Mouse (Mus musculus): Measurements from ENCODE around the gene Zmynd8. TPM values are rescaled to one million over a fixed set of nuclear protein-coding genes. Genes with fewer than 3 reads are reported as not detected.
"Not testable (repeated sequence)": the region's sequence is repeated elsewhere in the genome, so short reads cannot be mapped to it uniquely, and the experiment has no call there.

Gene Zmynd8
- total RNA-seq, 2 experiments from 2014 or later: 173 to 186 TPM

DNA sequence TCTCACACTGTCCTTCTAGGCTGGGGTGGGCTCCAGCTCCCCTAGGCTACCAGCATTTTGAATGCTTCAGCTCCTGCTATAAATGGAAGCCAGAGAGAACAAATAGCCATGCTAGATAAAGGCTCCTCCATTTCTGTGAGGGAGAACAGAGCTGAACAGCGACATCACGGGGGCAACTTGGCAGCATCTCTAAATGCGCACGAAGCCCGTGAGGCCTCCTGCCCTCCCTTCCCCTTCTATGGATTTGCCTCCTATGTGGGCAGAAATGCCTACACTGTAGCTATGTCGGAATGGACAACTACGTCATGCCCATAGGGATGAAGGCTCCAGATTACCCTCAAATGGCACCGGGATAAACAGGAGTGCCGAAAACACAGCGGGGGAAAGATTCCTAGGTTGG lies 81.4 kb downstream of the Zmynd8 start:
- DNase-seq (ENCODE audit: low spot score in 2 of 2): no peak
- TF ChIP-seq CTCF (conservative IDR thresholded peaks at IDR 0.05): 0 out of 2 replicates have a peak, but pooled peaks have one; percentile 6
- Histone ChIP-seq H3K27ac (peak overlapping the region; percentile 90), H3K4me3 (no peak overlapping the region)

DNA sequence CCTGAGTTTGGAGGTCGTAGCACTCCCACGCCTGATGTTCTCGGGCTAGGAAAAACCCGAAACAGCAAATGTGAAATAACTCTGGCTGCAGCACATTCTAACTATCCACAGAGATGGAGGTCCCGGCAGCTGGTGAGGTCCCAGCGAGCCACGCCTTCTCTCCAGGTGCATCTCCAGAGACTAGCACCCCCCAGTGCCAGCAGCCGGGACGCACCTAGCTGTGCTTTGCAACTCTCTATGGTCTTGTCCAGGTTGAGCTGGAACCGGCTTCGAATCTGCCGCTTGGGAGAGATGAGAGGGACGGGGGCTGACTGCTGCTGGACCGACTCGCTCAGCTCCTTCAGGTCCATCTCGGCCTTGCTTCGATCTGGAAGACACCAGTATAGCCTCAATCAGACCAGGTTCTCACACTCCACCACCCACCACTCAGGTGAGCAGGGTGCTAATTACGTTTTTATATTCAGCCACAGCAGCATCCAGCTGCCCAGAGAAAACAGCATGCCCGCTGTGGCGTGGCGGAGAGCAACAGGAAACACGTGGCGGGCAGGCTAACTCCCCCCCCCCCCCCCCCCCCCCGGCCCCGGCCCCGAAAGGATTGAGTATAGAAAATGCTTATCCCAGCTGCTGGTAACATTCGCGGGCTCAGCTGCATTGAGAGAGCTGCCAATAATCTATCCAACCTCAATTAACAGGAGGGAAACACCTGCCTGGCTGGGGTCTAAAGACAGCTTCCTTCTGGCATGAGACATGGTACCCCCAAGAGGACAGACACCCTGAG lies 83.5 kb downstream of the Zmynd8 start:
- DNase-seq (ENCODE audit: low spot score in 2 of 2): no peak
- TF ChIP-seq CTCF (conservative IDR thresholded peaks at IDR 0.05): no peak
- H3K27ac ChIP-seq: peak overlapping the region; percentile 90; the same call in 1 of the 2 replicates

DNA sequence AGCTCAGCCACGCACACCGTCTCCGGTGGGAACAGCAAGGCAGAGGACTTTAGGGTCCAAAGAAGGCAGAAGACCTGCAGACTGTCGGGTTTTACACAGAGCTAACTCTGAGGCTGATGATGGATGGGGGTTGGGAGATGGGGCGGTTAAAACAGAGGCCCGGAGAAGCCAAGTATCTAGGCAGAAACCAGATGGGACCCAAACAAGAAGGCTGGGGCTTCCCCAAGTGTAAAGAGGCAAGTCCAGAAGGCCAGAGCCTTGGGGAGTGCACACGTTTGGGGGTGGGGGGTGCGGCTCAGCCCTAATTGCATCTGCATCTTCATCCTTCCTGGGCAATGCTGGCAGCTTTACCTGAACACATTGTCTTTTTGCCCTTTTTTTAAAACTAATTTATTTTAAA lies 85.9 kb downstream of the Zmynd8 start:
- TF ChIP-seq CTCF (conservative IDR thresholded peaks at IDR 0.05): no peak

More for the DNA sequence above, 83.5 kb downstream of the Zmynd8 start:
- H3K4me3 ChIP-seq: no peak overlapping the region

DNA sequence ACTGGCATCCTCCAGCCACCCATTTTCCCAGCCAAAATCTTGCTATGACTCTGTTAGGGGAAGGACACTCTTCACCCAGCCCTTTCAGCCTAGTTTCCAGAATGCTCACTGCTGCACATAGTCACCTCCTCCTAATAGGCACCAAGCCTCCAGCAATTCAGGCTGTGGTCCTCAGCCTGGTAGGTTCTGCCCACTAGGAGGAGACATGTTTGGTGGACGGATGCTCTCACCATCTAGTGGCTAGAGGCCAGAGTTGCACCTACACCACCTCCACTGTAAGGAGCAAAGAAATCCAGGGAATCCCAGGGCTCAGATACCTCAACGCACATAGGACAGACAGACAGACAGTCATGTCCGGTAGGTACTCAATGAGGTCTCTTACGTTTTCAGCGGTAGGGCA lies 87.3 kb downstream of the Zmynd8 start:
- TF ChIP-seq CTCF (conservative IDR thresholded peaks at IDR 0.05): peak; percentile 91
- peak; percentile 38 to 63 for DNase-seq (ENCODE audit: low spot score in 2 of 2)
- no peak overlapping the region for H3K4me3 ChIP-seq

More for the DNA sequence above, 85.9 kb downstream of the Zmynd8 start:
- no peak overlapping the region for H3K4me3 ChIP-seq
- DNase-seq (ENCODE audit: low spot score in 2 of 2): no peak
- H3K27ac ChIP-seq: no peak overlapping the region

DNA sequence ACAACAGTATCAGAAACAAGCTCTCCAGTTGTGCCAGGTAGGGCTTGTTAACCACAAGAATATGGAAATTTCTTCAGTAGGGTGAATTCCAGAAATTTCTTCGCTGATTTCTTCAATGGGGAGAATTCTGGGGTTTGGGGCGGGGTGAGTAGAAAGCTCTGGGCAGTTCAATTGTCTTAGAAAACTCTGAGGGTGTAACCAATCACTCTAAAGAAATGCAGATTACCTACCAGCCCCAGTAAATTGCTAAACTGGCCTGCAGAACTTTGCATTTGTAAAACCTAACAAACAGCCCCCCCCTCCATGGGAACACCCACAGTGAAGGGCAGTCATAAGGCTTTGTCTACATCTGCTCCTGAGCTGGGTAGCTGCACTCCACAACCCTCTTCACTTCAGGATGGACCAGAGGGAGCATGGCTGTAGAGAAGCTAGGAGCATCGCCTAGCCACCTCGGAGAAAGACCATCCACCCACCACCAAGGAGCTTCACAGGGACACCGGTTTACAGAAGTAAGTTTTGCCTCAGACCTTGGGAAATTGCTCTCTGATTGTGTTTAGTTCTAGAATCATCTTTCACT lies 88.8 kb downstream of the Zmynd8 start:
- Histone ChIP-seq H3K4me3 (no peak overlapping the region), H3K27ac (no peak overlapping the region)
- no peak for DNase-seq (ENCODE audit: low spot score in 2 of 2)
- TF ChIP-seq CTCF (conservative IDR thresholded peaks at IDR 0.05): no peak

More for the DNA sequence above, 87.3 kb downstream of the Zmynd8 start:
- no peak overlapping the region for H3K27ac ChIP-seq

DNA sequence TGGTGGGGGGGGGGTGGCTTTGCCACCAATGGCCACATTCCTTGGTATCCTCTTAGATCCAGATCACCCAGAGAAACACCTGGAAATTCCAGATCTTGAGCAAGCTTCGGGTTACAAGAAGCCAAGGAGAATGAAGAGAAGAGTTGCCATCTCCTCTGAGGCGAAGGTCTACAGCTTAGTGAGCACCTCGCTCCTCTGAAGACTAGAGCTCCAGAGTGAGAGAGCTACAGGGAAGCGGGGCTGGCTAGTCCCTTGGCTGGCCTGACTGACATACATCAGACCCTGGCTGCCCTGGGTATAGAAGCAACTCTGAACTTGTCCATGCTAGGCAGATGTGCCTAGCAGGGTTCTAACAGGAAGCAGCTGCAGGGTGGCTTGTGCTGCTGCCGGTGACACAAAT lies 89.7 kb downstream of the Zmynd8 start:
- no peak for TF ChIP-seq CTCF (conservative IDR thresholded peaks at IDR 0.05)
- H3K4me3 ChIP-seq: no peak overlapping the region
- no peak for DNase-seq (ENCODE audit: low spot score in 2 of 2)
- no peak overlapping the region for H3K27ac ChIP-seq

DNA sequence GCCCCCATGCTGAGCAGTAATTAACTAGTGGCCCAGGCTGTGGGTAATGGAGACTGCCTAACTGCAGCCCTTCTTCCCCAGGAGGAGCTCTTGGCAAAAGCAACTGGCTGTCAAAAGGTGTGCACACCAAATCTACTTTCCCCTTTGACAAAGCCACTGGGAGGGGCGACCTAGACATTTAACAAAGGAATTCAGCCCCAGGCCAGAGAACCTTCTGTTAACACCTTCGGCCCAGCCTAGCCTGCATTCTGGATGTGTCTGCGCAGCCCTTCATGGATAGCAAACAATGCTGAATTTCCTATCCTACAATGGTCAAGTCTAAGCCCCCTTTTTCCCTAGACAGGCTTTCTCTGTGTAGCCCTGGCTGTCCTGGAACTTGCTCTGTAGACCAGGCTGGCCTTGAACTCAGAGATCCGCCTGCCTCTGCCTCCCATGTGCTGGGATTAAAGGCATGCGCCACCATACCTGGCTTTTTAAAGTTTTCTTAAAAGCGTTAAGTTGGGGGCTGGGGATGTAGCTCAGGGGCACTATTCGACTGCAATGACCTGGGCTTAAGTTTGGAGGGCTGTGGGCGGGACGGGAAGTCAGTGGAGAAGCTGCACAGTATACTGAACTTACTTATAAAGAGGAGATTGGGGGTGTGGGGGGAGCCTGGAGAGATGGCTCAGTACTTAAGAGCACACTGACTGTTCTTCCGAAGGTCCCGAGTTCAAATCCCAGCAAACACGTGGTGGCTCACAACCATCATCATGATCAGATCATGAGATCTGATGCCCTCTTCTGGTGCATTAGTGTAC lies 90.4 kb downstream of the Zmynd8 start:
- Histone ChIP-seq H3K27ac (no peak overlapping the region), H3K4me3 (no peak overlapping the region)
- no peak for DNase-seq (ENCODE audit: low spot score in 2 of 2)
- peak; percentile 37 for TF ChIP-seq CTCF (conservative IDR thresholded peaks at IDR 0.05)

DNA sequence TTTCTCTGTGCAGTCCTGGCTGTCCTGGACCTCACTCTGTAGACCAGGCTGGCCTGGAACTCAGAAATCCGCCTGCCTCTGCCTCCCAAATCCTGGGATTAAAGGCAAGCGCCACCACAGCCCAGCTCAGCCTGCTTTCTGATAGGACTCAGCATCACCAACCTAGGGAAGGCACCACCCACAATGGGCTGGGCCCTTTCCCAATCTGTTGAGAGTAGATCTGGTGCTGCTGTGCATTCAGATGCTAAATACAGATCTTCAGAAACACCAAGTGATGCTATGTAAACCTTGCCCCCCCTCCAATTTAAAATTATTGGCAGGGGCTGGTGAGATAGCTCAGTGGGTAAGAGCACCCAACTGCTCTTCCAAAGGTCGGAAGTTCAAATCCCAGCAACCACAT lies 98.6 kb downstream of the Zmynd8 start:
- not testable (repeated sequence) for H3K27ac ChIP-seq; H3K4me3 ChIP-seq; DNase-seq (ENCODE audit: low spot score in 2 of 2)

DNA sequence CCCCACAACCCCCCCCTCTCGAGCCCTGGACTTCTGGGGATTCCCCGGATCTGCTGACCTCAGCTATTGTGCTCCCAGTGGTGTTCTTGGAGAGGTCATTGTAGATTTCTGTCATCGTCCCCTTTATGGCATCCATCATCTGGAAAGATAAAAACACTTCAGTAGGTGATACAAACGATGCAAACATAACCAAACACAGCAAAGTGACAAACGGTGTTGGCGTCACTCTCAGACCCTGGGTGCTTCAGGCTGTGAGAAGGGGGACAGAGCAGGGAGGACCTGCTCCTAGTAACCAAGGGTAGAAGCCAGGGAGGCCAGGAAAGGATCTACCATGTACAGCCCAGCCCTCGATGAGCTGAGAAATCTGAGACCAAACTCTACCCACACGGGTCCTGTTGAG lies 100.9 kb downstream of the Zmynd8 start:
- no peak overlapping the region for H3K27ac ChIP-seq
- TF ChIP-seq CTCF (conservative IDR thresholded peaks at IDR 0.05): no peak
- no peak overlapping the region for H3K4me3 ChIP-seq
- DNase-seq (ENCODE audit: low spot score in 2 of 2): no peak

DNA sequence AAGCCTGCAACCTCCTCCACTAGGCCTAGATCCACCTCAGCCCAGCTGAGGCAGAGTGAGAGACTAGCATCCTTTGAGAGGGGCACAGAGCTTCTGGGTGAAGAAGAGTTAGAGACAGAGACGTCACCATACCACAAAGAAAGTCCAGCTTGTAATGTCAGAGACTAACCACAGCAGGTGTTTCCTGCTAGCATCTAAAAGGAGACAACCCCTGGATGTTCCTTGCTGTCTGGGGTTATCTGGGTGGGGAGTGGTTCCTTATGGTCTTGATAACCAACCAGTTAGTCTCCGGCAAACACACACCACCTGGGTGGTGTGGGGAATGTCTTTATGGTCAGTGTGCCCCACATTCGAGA lies 105.6 kb downstream of the Zmynd8 start:
- no peak for TF ChIP-seq CTCF (conservative IDR thresholded peaks at IDR 0.05)
- DNase-seq (ENCODE audit: low spot score in 2 of 2): no peak
- Histone ChIP-seq H3K4me3 (no peak overlapping the region), H3K27ac (no peak overlapping the region)

DNA sequence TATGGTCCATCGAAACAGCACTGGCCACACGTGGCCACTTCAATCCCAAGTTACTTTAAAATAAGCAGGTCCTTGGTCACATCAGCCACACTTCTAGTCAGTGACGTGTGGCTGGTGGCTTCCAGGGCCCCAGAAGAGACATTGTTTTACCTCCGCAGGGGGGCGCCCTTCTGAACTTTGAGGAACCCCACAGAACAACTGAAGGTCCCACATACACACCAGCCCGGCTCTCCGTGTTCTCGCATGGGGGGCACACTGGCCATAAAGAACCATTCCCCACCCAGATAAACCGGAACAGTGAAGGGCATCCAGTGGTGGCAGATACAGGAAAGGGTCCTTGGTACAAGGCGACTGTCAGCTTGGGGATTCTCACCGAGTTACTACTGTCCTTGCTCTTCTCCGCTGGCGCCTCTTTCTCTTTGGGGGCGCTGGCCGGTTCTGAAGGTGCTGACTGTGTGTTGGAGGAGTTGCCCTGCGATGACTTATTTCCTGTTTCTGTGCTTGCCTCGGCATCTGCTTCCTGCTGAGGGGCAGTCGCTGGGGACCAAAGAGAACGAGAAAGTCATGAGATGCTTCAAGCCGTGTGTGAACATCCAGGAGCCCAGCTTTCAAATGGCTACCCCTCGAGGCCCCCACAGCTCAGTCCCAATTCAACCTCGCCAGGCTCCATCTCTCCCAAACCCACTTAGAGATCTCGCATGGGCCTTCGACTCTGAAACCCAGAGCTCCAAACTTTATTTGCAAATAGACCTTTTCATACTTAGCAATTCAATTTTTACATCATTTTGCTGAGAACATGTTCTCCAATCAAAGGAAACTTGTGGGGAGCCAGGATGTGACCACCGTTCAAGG lies 106.2 kb downstream of the Zmynd8 start:
- no peak for TF ChIP-seq CTCF (conservative IDR thresholded peaks at IDR 0.05)

DNA sequence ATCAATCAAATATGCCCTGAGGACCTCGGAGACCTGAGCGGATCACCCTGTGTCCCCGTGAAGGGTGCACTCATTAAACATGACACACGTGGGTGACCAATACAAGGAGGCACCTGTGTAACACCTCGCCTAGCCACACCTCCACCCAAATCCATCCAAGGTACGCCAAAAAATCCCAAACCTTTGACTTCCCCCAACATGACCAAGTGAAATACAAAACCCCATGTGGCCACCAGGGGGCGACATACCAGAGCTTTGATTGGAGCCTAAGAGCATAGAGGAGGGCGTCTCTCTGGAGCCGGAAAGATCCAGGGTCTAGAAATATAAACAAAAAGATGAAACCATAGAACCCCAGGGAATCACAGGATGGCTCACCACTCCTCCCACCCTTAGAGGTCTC lies 107.2 kb downstream of the Zmynd8 start:
- peak; percentile 93 for TF ChIP-seq CTCF (conservative IDR thresholded peaks at IDR 0.05)
- H3K4me3 ChIP-seq: no peak overlapping the region
- H3K27ac ChIP-seq: no peak overlapping the region
- peak in 1 of 2 experiments; percentile 60 for DNase-seq (ENCODE audit: low spot score in 2 of 2)

More for the DNA sequence above, 106.2 kb downstream of the Zmynd8 start:
- DNase-seq (ENCODE audit: low spot score in 2 of 2): no peak
- Histone ChIP-seq H3K4me3 (no peak overlapping the region), H3K27ac (no peak overlapping the region)

Measured in layer of hippocampus, adult 2 months (tissue).